Mouse (Mus musculus): ENCODE data around the gene Ncor2.

The Ncor2 gene

GRCm38 (mm10) chr5:125096368-125096767, 82.7 kb downstream of the Ncor2 start:
- DNase-seq (ENCODE audit: low spot score) = no peak

GRCm38 (mm10) chr5:125095525-125096175, 83.4 kb downstream of the Ncor2 start:
- DNase-seq (ENCODE audit: low spot score) = peak; percentile 25

GRCm38 (mm10) chr5:125093795-125094194, 85.2 kb downstream of the Ncor2 start:
- DNase-seq (ENCODE audit: low spot score) = peak; percentile 41

GRCm38 (mm10) chr5:125088076-125088475, 90.9 kb downstream of the Ncor2 start:
- DNase-seq (ENCODE audit: low spot score) = no peak

- no peak for DNase-seq (ENCODE audit: low spot score)
Measured at GRCm38 (mm10) chr5:125085097-125085617, 93.9 kb downstream of the Ncor2 start.

- no peak for DNase-seq (ENCODE audit: low spot score)
Measured at GRCm38 (mm10) chr5:125083674-125084073, 95.3 kb downstream of the Ncor2 start.

GRCm38 (mm10) chr5:125081318-125082101, 97.5 kb downstream of the Ncor2 start:
- DNase-seq (ENCODE audit: low spot score) = peak; percentile 41

- DNase-seq (ENCODE audit: low spot score) = no peak
Measured at GRCm38 (mm10) chr5:125080787-125081317, 98.2 kb downstream of the Ncor2 start.

- no peak for DNase-seq (ENCODE audit: low spot score)
Measured at GRCm38 (mm10) chr5:125080352-125080751, 98.7 kb downstream of the Ncor2 start.

GRCm38 (mm10) chr5:125078220-125078619, 100.8 kb downstream of the Ncor2 start:
- no peak for DNase-seq (ENCODE audit: low spot score)

GRCm38 (mm10) chr5:125076183-125076582, 102.8 kb downstream of the Ncor2 start:
- DNase-seq (ENCODE audit: low spot score) = no peak

- no peak for DNase-seq (ENCODE audit: low spot score)
Measured at GRCm38 (mm10) chr5:125074571-125075171, 104.3 kb downstream of the Ncor2 start.

GRCm38 (mm10) chr5:125073896-125074295, 105.1 kb downstream of the Ncor2 start:
- no peak for DNase-seq (ENCODE audit: low spot score)

- no peak for DNase-seq (ENCODE audit: low spot score)
Measured at GRCm38 (mm10) chr5:125073335-125073734, 105.7 kb downstream of the Ncor2 start.

GRCm38 (mm10) chr5:125072425-125072824, 106.6 kb downstream of the Ncor2 start:
- no peak for DNase-seq (ENCODE audit: low spot score)

GRCm38 (mm10) chr5:125071919-125072318, 107.1 kb downstream of the Ncor2 start:
- DNase-seq (ENCODE audit: low spot score) = no peak

- no peak for DNase-seq (ENCODE audit: low spot score)
Measured at GRCm38 (mm10) chr5:125070399-125070798, 108.6 kb downstream of the Ncor2 start.

GRCm38 (mm10) chr5:125069916-125070315, 109.1 kb downstream of the Ncor2 start:
- DNase-seq (ENCODE audit: low spot score) = no peak

GRCm38 (mm10) chr5:125069426-125069825, 109.6 kb downstream of the Ncor2 start:
- no peak for DNase-seq (ENCODE audit: low spot score)

GRCm38 (mm10) chr5:125068371-125068951, 110.6 kb downstream of the Ncor2 start:
- no peak for DNase-seq (ENCODE audit: low spot score)

- no peak for DNase-seq (ENCODE audit: low spot score)
Measured at GRCm38 (mm10) chr5:125067673-125068072, 111.3 kb downstream of the Ncor2 start.
